Mouse (Mus musculus): ENCODE measurements around the gene Hfm1.

The Hfm1 gene

GRCm38 (mm10) chr5:106843906-106844305 lies 82.2 kb downstream of the Hfm1 start:
- DNase-seq (ENCODE audit: low spot score in 2 of 2): no peak

- DNase-seq (ENCODE audit: low spot score in 2 of 2): no peak
These were observed 93.1 kb downstream of the Hfm1 start for GRCm38 (mm10) chr5:106833025-106833424.

- DNase-seq (ENCODE audit: low spot score in 2 of 2): no peak
These were observed 94.7 kb downstream of the Hfm1 start for GRCm38 (mm10) chr5:106831401-106831800.

- no peak for DNase-seq (ENCODE audit: low spot score in 2 of 2)
These were observed 95.3 kb downstream of the Hfm1 start for GRCm38 (mm10) chr5:106830775-106831174.

GRCm38 (mm10) chr5:106826740-106827139 lies 99.4 kb downstream of the Hfm1 start:
- DNase-seq (ENCODE audit: low spot score in 2 of 2): no peak

- no peak for DNase-seq (ENCODE audit: low spot score in 2 of 2)
These were observed 100.1 kb downstream of the Hfm1 start for GRCm38 (mm10) chr5:106826044-106826443.

GRCm38 (mm10) chr5:106825301-106825853 lies 100.7 kb downstream of the Hfm1 start:
- DNase-seq (ENCODE audit: low spot score in 2 of 2): peak; percentile 55 to 66

GRCm38 (mm10) chr5:106824716-106825115 lies 101.4 kb downstream of the Hfm1 start:
- no peak for DNase-seq (ENCODE audit: low spot score in 2 of 2)

- no peak for DNase-seq (ENCODE audit: low spot score in 2 of 2)
These were observed 106.5 kb downstream of the Hfm1 start for GRCm38 (mm10) chr5:106819630-106820029.

GRCm38 (mm10) chr5:106815923-106816654 lies 110.0 kb downstream of the Hfm1 start:
- no peak for DNase-seq (ENCODE audit: low spot score in 2 of 2)

GRCm38 (mm10) chr5:106814611-106815010 lies 111.5 kb downstream of the Hfm1 start:
- DNase-seq (ENCODE audit: low spot score in 2 of 2): no peak

- peak; percentile 76 for DNase-seq (ENCODE audit: low spot score in 2 of 2)
These were observed 123.0 kb downstream of the Hfm1 start for GRCm38 (mm10) chr5:106803094-106803493.

- peak; percentile 83 to 88 for DNase-seq (ENCODE audit: low spot score in 2 of 2)
These were observed 124.0 kb downstream of the Hfm1 start for GRCm38 (mm10) chr5:106801886-106802798.

- no peak for DNase-seq (ENCODE audit: low spot score in 2 of 2)
These were observed 124.8 kb downstream of the Hfm1 start for GRCm38 (mm10) chr5:106801215-106801863.

- no peak for DNase-seq (ENCODE audit: low spot score in 2 of 2)
These were observed 128.2 kb downstream of the Hfm1 start for GRCm38 (mm10) chr5:106797896-106798295.

GRCm38 (mm10) chr5:106791241-106791572 lies 134.9 kb downstream of the Hfm1 start:
- no peak for DNase-seq (ENCODE audit: low spot score in 2 of 2)

- no peak for DNase-seq (ENCODE audit: low spot score in 2 of 2)
These were observed 135.5 kb downstream of the Hfm1 start for GRCm38 (mm10) chr5:106790496-106791240.

Measured in natural killer cell, adult 2 months (primary cell).